Mouse (Mus musculus) embryonic facial prominence, embryonic 15.5 days (tissue): ENCODE data around the gene Slc6a20a. TPM values are rescaled to one million over a fixed set of nuclear protein-coding genes. Genes with fewer than 3 reads are reported as not detected.

Source experiments
- ATAC-seq: fragments of 200-750 bp; cut with Nextera tagmentation; 2 replicates; pipeline ENCODE4 v1.8.0; 2017; ENCODE audit warnings: low read depth, moderate TSS enrichment; ENCODE audit not compliant: insufficient number of reproducible peaks, low FRiP score, low TSS enrichment
- H3K27ac ChIP-seq: fragments of 300-500 bp; sonication (generic); replicated peaks from 2 replicates; pipeline ENCODE4 v1.5.1; 2015; ENCODE audit warnings: mild to moderate bottlenecking, inconsistent platforms
- H3K27me3 ChIP-seq: fragments of 300-500 bp; sonication (generic); 2 replicates; pipeline ENCODE4 v1.6.1; 2015; ENCODE audit warnings: inconsistent platforms
- H3K36me3 ChIP-seq: fragments of 300-500 bp; sonication (generic); 2 replicates; pipeline ENCODE4 v1.6.1; 2015; ENCODE audit warnings: mild to moderate bottlenecking, inconsistent platforms
- H3K4me1 ChIP-seq: fragments of 300-500 bp; sonication (generic); 2 replicates; pipeline ENCODE4 v1.6.1; 2015; ENCODE audit warnings: inconsistent platforms
- H3K4me2 ChIP-seq: fragments of 300-500 bp; sonication (generic); replicated peaks from 2 replicates; pipeline ENCODE4 v1.6.1; 2015; ENCODE audit warnings: mild to moderate bottlenecking, inconsistent platforms
- H3K4me3 ChIP-seq: fragments of 300-500 bp; sonication (generic); replicated peaks from 2 replicates; pipeline ENCODE4 v1.5.1; 2015; ENCODE audit warnings: mild to moderate bottlenecking, inconsistent platforms
- H3K9ac ChIP-seq: fragments of 300-500 bp; sonication (generic); 2 replicates; pipeline ENCODE4 v1.6.1; 2015; ENCODE audit warnings: inconsistent platforms
- H3K9me3 ChIP-seq: fragments of 300-500 bp; sonication (generic); replicated peaks from 2 replicates; pipeline ENCODE4 v1.6.1; 2016; ENCODE audit warnings: inconsistent platforms
- WGBS: fragments of 180-500 bp; shearing (Covaris S2); methylation state at CpG from one replicate; pipeline ENCODE4 v1.1.7; 2015; 5-methylcytosine and 5-hydroxymethylcytosine counted together
- polyA plus RNA-seq: library from polyadenylated mRNA; unstranded; fragments of >200 nt; fragmentation: Nextera tagmentation; extraction: Ambion mirVana; gene quantifications from 2 replicates; pipeline ENCODE4 v1.2.1, GENCODE M21; 2015

Slc6a20a gene
- polyA plus RNA-seq, 1 experiment from 2014 or later, result 0.95 TPM

- H3K4me2 ChIP-seq, result no peak overlapping the region
- 82% methylated on average over 3 of the region's 3 CpGs for WGBS
- no peaks in the 10 kb centered on the region for H3K27me3 ChIP-seq
- no peak for ATAC-seq
- H3K36me3 ChIP-seq, result no peaks in the 10 kb centered on the region
- no peaks in the 10 kb centered on the region for H3K4me1 ChIP-seq
- no peak overlapping the region for H3K9ac ChIP-seq
- no peak overlapping the region for H3K4me3 ChIP-seq
- no peak overlapping the region for H3K27ac ChIP-seq
- no peaks in the 10 kb centered on the region for H3K9me3 ChIP-seq
These were observed 45.7 kb downstream of the Slc6a20a start for GRCm38 (mm10) chr9:123632993-123633392.

GRCm38 (mm10) chr9:123632281-123632680, 46.4 kb downstream of the Slc6a20a start, which contains the start of gene Slc6a20b:
TSS of gene Slc6a20b (minus strand) at chr9:123632565.
- Histone ChIP-seq H3K4me1 (no peaks in the 10 kb centered on the region), H3K4me3 (no peak within 1 kb of the TSS), H3K36me3 (no peaks in the 10 kb centered on the region), H3K4me2 (no peak within 1 kb of the TSS), H3K27ac (no peak within 1 kb of the TSS), H3K9ac (no peak within 1 kb of the TSS), H3K9me3 (no peaks in the 10 kb centered on the region), H3K27me3 (no peaks in the 10 kb centered on the region)
- 77% methylated on average over 6 of the region's 6 CpGs for WGBS
- ATAC-seq, result no peak

- WGBS, result 77% methylated on average over 3 of the region's 3 CpGs
- Histone ChIP-seq H3K27ac (no peak overlapping the region), H3K9ac (no peak overlapping the region), H3K36me3 (no peaks in the 10 kb centered on the region), H3K27me3 (no peaks in the 10 kb centered on the region), H3K4me2 (no peak overlapping the region), H3K9me3 (no peaks in the 10 kb centered on the region), H3K4me1 (no peaks in the 10 kb centered on the region), H3K4me3 (no peak overlapping the region)
- ATAC-seq, result no peak
These were observed 47.0 kb downstream of the Slc6a20a start for GRCm38 (mm10) chr9:123631666-123632065.

- Histone ChIP-seq H3K9me3 (no peaks in the 10 kb centered on the region), H3K27me3 (no peaks in the 10 kb centered on the region), H3K9ac (no peak overlapping the region), H3K4me2 (no peak overlapping the region), H3K4me1 (no peaks in the 10 kb centered on the region), H3K36me3 (no peaks in the 10 kb centered on the region), H3K27ac (no peak overlapping the region), H3K4me3 (no peak overlapping the region)
- no peak for ATAC-seq
- 91% methylated on average over 11 of the region's 11 CpGs for WGBS
These were observed 52.9 kb downstream of the Slc6a20a start for GRCm38 (mm10) chr9:123625821-123626220.

- 82% methylated on average over 2 of the region's 2 CpGs for WGBS
These were observed 53.9 kb downstream of the Slc6a20a start for GRCm38 (mm10) chr9:123624741-123625140.

GRCm38 (mm10) chr9:123620311-123621098, 58.2 kb downstream of the Slc6a20a start:
- ATAC-seq, result no peak
- WGBS, result 83% methylated on average over 5 of the region's 5 CpGs
- H3K27ac ChIP-seq, result no peak overlapping the region
- H3K4me1 ChIP-seq, result no peaks in the 10 kb centered on the region
- no peaks in the 10 kb centered on the region for H3K36me3 ChIP-seq
- no peak overlapping the region for H3K4me2 ChIP-seq
- H3K4me3 ChIP-seq, result no peak overlapping the region
- H3K27me3 ChIP-seq, result no peaks in the 10 kb centered on the region
- no peak overlapping the region for H3K9ac ChIP-seq
- H3K9me3 ChIP-seq, result no peaks in the 10 kb centered on the region

More at GRCm38 (mm10) chr9:123624741-123625140, 53.9 kb downstream of the Slc6a20a start:
- H3K4me1 ChIP-seq, result no peaks in the 10 kb centered on the region
- no peak overlapping the region for H3K4me2 ChIP-seq
- no peak overlapping the region for H3K27ac ChIP-seq
- no peak overlapping the region for H3K4me3 ChIP-seq
- no peaks in the 10 kb centered on the region for H3K27me3 ChIP-seq
- no peaks in the 10 kb centered on the region for H3K9me3 ChIP-seq
- no peak for ATAC-seq
- no peaks in the 10 kb centered on the region for H3K36me3 ChIP-seq
- H3K9ac ChIP-seq, result no peak overlapping the region

- 79% methylated on average over 1 of the region's 1 CpGs for WGBS
- Histone ChIP-seq H3K27ac (no peak overlapping the region), H3K4me1 (no peaks in the 10 kb centered on the region), H3K4me2 (no peak overlapping the region), H3K9ac (no peak overlapping the region), H3K36me3 (peaks cover under 1% of the 10 kb centered on the region; the same call in 1 of the 2 replicates), H3K9me3 (no peaks in the 10 kb centered on the region), H3K27me3 (no peaks in the 10 kb centered on the region), H3K4me3 (no peak overlapping the region)
- no peak for ATAC-seq
These were observed 77.2 kb downstream of the Slc6a20a start for GRCm38 (mm10) chr9:123601529-123601928.

GRCm38 (mm10) chr9:123597376-123597775, 81.3 kb downstream of the Slc6a20a start:
- Histone ChIP-seq H3K9me3 (no peaks in the 10 kb centered on the region), H3K4me1 (no peaks in the 10 kb centered on the region), H3K27ac (no peak overlapping the region), H3K9ac (no peak overlapping the region), H3K4me2 (no peak overlapping the region), H3K4me3 (no peak overlapping the region), H3K27me3 (no peaks in the 10 kb centered on the region), H3K36me3 (peaks cover 10% of the 10 kb centered on the region)
- 93% methylated on average over 2 of the region's 2 CpGs for WGBS
- no peak for ATAC-seq

GRCm38 (mm10) chr9:123596910-123597309, 81.8 kb downstream of the Slc6a20a start:
- Histone ChIP-seq H3K4me1 (no peaks in the 10 kb centered on the region), H3K4me2 (no peak overlapping the region), H3K27me3 (no peaks in the 10 kb centered on the region), H3K27ac (no peak overlapping the region), H3K4me3 (no peak overlapping the region), H3K36me3 (peaks cover 10% of the 10 kb centered on the region), H3K9me3 (no peaks in the 10 kb centered on the region), H3K9ac (no peak overlapping the region)
- no peak for ATAC-seq
- 92% methylated on average over 2 of the region's 2 CpGs for WGBS

- WGBS, result 93% methylated on average over 4 of the region's 4 CpGs
- Histone ChIP-seq H3K27ac (no peak overlapping the region), H3K9me3 (no peaks in the 10 kb centered on the region), H3K4me2 (no peak overlapping the region), H3K27me3 (no peaks in the 10 kb centered on the region), H3K4me1 (no peaks in the 10 kb centered on the region), H3K9ac (no peak overlapping the region), H3K4me3 (no peak overlapping the region), H3K36me3 (peaks cover 10% of the 10 kb centered on the region)
- ATAC-seq, result no peak
These were observed 83.5 kb downstream of the Slc6a20a start for GRCm38 (mm10) chr9:123595194-123595593.

- Histone ChIP-seq H3K4me1 (no peaks in the 10 kb centered on the region), H3K27me3 (no peaks in the 10 kb centered on the region), H3K27ac (no peak overlapping the region), H3K36me3 (peaks cover 38% of the 10 kb centered on the region), H3K4me2 (no peak overlapping the region), H3K9ac (no peak overlapping the region), H3K4me3 (no peak overlapping the region), H3K9me3 (no peaks in the 10 kb centered on the region)
- ATAC-seq, result no peak
- 88% methylated on average over 7 of the region's 7 CpGs for WGBS
These were observed 89.3 kb downstream of the Slc6a20a start for GRCm38 (mm10) chr9:123589240-123589910.
